Mouse (Mus musculus): ENCODE data around the gene Clta. TPM values are rescaled to one million over a fixed set of nuclear protein-coding genes. Genes with fewer than 3 reads are reported as not detected.

The Clta gene
- 10 to 100 TPM; 44.5 to 61.3 TPM for total RNA-seq (2021)
- long read RNA-seq, experiment 1, transcript Clta-206 (5 exons, 1,079 nt): minor isoform, 9 of 24 reads
- long read RNA-seq, experiment 1, transcript Clta-203 (6 exons, 1,121 nt): major isoform, 10 of 24 reads
- long read RNA-seq, experiment 1, partial matches to known transcripts: 4 of 24 reads
- long read RNA-seq, experiment 1, other reads (novel, unspliced or antisense): 1 of 24 reads
- long read RNA-seq, experiment 2, transcript Clta-203 (6 exons, 1,121 nt): minor isoform, 6 of 25 reads
- long read RNA-seq, experiment 2, transcript Clta-206 (5 exons, 1,079 nt): major isoform, 15 of 25 reads
- long read RNA-seq, experiment 2, partial matches to known transcripts: 0 of 25 reads
- long read RNA-seq, experiment 2, other reads (novel, unspliced or antisense): 4 of 25 reads

- TF ChIP-seq CTCF (IDR thresholded peaks at IDR 0.05): no peak
- Histone ChIP-seq H3K27ac (no peak within 1 kb of the TSS), H3K4me3 (no peak within 1 kb of the TSS)
- intact Hi-C loops (cut with DNase I): no loop called here
- DNase-seq: no peak
Measured at GRCm38 (mm10) chr4:44004126-44004525, at the start of gene Clta. TSS of gene Clta (plus strand) at chr4:44004452.

GRCm38 (mm10) chr4:43957292-43957845 is 46.9 kb upstream of the Clta start, which contains the start of gene Glipr2:
TSS of gene Glipr2 (plus strand) at chr4:43957401.
- intact Hi-C loops (cut with DNase I): loop anchor here (1.0 kb wide), 1 partner anchor 32 kb away; no protein-coding TSS in a partner anchor
- Histone ChIP-seq H3K4me3 (peak within 1 kb of the TSS; percentile 87), H3K27ac (peak within 1 kb of the TSS; percentile 81)
- peak; percentile 86 for TF ChIP-seq CTCF (IDR thresholded peaks at IDR 0.05)
- peak; percentile 91 for DNase-seq

DNA sequence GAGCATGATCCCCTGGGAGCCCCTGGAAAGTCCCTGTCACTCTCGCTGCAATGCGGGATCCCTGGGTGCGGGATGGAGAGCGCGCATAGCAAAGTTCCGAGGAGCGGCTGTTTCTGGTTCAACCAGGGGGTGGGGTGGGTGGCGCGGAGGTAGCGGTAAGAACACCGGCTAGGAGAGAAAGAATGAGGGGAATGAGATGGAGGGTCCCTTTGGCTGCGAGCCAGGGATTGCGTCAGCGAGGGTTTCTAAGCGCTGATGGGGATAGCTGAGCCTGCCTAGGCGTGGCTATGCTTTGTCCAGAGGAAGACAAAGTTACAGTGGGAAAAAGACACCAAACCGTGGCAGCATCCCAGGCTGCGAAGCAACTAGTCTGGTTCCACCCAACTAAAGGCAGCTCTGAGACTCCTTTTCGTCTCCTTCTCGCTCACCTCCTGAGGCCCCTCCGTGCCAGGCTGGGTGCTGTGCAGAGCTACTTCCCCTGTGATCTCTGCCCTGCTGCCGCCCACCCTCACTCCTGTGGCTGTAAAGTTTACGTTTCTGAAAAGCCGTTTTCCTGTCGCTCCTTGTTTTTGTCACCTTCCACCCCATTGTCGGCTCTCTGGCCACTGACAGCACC is 46.3 kb upstream of the Clta start:
- H3K27ac ChIP-seq: peak overlapping the region; percentile 81
- intact Hi-C loops (cut with DNase I): loop anchor here (1.0 kb wide), 1 partner anchor 33 kb away; no protein-coding TSS in a partner anchor
- TF ChIP-seq CTCF (IDR thresholded peaks at IDR 0.05): no peak

GRCm38 (mm10) chr4:43959523-43960179 is 44.6 kb upstream of the Clta start:
- no peak for TF ChIP-seq CTCF (IDR thresholded peaks at IDR 0.05)
- H3K4me3 ChIP-seq: peak overlapping the region; percentile 87
- peak overlapping the region; percentile 0 for H3K27ac ChIP-seq
- intact Hi-C loops (cut with DNase I): no loop called here
- DNase-seq: no peak

More for the DNA sequence above, 46.3 kb upstream of the Clta start:
- peak overlapping the region; percentile 87 for H3K4me3 ChIP-seq
- DNase-seq: peak; percentile 78

GRCm38 (mm10) chr4:43960207-43960606 is 44.0 kb upstream of the Clta start:
- DNase-seq: no peak
- Histone ChIP-seq H3K4me3 (peak overlapping the region; percentile 87; the same call in 1 of the 2 replicates), H3K27ac (peak overlapping the region; percentile 0)
- intact Hi-C loops (cut with DNase I): no loop called here
- TF ChIP-seq CTCF (IDR thresholded peaks at IDR 0.05): no peak

GRCm38 (mm10) chr4:43964326-43964833 is 39.9 kb upstream of the Clta start:
- peak overlapping the region; percentile 77 for H3K27ac ChIP-seq
- intact Hi-C loops (cut with DNase I): no loop called here
- no peak for DNase-seq
- TF ChIP-seq CTCF (IDR thresholded peaks at IDR 0.05): no peak
- peak overlapping the region; percentile 38 for H3K4me3 ChIP-seq

- peak overlapping the region; percentile 77 for H3K27ac ChIP-seq
- DNase-seq: peak; percentile 52
- H3K4me3 ChIP-seq: no peak overlapping the region
- 0 out of 2 replicates have a peak, but pooled peaks have one; percentile 11 for TF ChIP-seq CTCF (IDR thresholded peaks at IDR 0.05)
- intact Hi-C loops (cut with DNase I): no loop called here
Measured at GRCm38 (mm10) chr4:43964951-43965684, 39.1 kb upstream of the Clta start.

- TF ChIP-seq CTCF (IDR thresholded peaks at IDR 0.05): no peak
- intact Hi-C loops (cut with DNase I): no loop called here
Measured at GRCm38 (mm10) chr4:43965856-43966535, 38.3 kb upstream of the Clta start.

DNA sequence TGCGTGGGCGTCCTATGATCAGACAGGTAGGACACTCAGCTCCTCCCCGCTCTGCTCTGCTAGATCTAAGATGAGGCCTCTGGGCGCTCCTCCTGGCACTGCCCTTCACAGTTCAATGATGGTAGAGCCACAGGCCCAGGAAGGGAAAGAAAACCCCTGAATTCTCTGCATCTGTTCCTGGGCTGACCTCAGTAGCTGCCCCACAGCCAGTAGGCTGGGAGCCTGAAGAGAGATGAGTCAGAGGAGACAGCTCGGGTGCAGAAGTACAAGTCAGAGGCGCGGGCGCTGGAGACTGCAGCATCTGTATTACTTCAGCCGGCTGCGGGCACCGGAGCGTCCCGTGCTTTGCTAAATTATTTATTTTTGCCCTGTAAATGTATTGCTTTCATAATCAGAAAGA is 35.6 kb upstream of the Clta start:
- intact Hi-C loops (cut with DNase I): no loop called here
- TF ChIP-seq CTCF (IDR thresholded peaks at IDR 0.05): no peak
- peak; percentile 88 for DNase-seq
- H3K4me3 ChIP-seq: peak overlapping the region; percentile 30
- peak overlapping the region; percentile 55 for H3K27ac ChIP-seq

More at GRCm38 (mm10) chr4:43965856-43966535, 38.3 kb upstream of the Clta start:
- Histone ChIP-seq H3K27ac (peak overlapping the region; percentile 77), H3K4me3 (no peak overlapping the region)
- DNase-seq: peak; percentile 55

GRCm38 (mm10) chr4:43969373-43969772 is 34.9 kb upstream of the Clta start:
- DNase-seq: no peak
- Histone ChIP-seq H3K27ac (peak overlapping the region; percentile 63), H3K4me3 (no peak overlapping the region)
- intact Hi-C loops (cut with DNase I): no loop called here
- no peak for TF ChIP-seq CTCF (IDR thresholded peaks at IDR 0.05)

All from gastrocnemius, adult 2 months (tissue).